Mouse (Mus musculus) myocyte (in vitro differentiated cells): ENCODE results near the gene Hist1h2ak. TPM values are rescaled to one million over a fixed set of nuclear protein-coding genes. Genes with fewer than 3 reads are reported as not detected.
"Not testable (repeated sequence)": the region's sequence is repeated elsewhere in the genome, so short reads cannot be mapped to it uniquely, and the experiment has no call there.

Experiments used
- H3K27me3 ChIP-seq: one replicate; pipeline ENCODE4 v1.6.1; 2011; ENCODE audit not compliant: control insufficient read depth, insufficient read depth, insufficient read length
- H3K36me3 ChIP-seq: one replicate; pipeline ENCODE4 v1.6.1; 2011; ENCODE audit not compliant: control insufficient read depth, insufficient read depth
- H3K4me2 ChIP-seq: one replicate; pipeline ENCODE4 v1.6.1; 2011; ENCODE audit warnings: low read depth, control low read depth
- H3K4me3 ChIP-seq: one replicate; pipeline ENCODE4 v1.5.1; 2011; ENCODE audit warnings: mild to moderate bottlenecking, control low read depth, moderate library complexity
- H3K79me2 ChIP-seq: one replicate; pipeline ENCODE4 v1.6.1; 2011; ENCODE audit not compliant: control insufficient read depth, insufficient read depth
- H3ac ChIP-seq: one replicate; pipeline ENCODE4 v1.6.1; 2011; ENCODE audit not compliant: control insufficient read depth, insufficient read length
- CEBPB ChIP-seq: IDR thresholded peaks from 2 replicates; pipeline ENCODE4 v1.6.1; 2011; ENCODE audit warnings: mild to moderate bottlenecking, moderate library complexity; ENCODE audit not compliant: poor library complexity, insufficient read depth, severe bottlenecking
- E2F4 ChIP-seq: IDR thresholded peaks from one replicate; pipeline ENCODE4 v1.6.1; 2011; ENCODE audit warnings: mild to moderate bottlenecking, control low read depth, moderate library complexity; ENCODE audit not compliant: insufficient read depth
- MAX ChIP-seq: IDR thresholded peaks from one replicate; pipeline ENCODE4 v1.6.1; 2011; ENCODE audit warnings: low read depth, mild to moderate bottlenecking, control low read depth
- MYOD1 ChIP-seq, 3 experiments: IDR thresholded peaks; one replicate each; pipeline ENCODE4 v1.6.1; 2011; ENCODE audit warnings: control low read depth in 2 of 3, low read depth in 2 of 3, mild to moderate bottlenecking in 2 of 3, moderate library complexity in 1 of 3; ENCODE audit not compliant: insufficient read length in 2 of 3, control insufficient read depth in 1 of 3
- MYOG ChIP-seq, 3 experiments: IDR thresholded peaks; one replicate each; pipeline ENCODE4 v1.6.1; 2011; ENCODE audit warnings: control low read depth in 2 of 3, low read depth in 2 of 3, mild to moderate bottlenecking in 2 of 3; ENCODE audit not compliant: insufficient read length in 2 of 3, control insufficient read depth in 1 of 3, insufficient read depth in 1 of 3
- POLR2A ChIP-seq: IDR thresholded peaks from one replicate; pipeline ENCODE4 v1.6.1; 2011; ENCODE audit warnings: low read depth, mild to moderate bottlenecking, control low read depth, moderate library complexity; ENCODE audit not compliant: insufficient read length
- POLR2AphosphoS2 ChIP-seq: IDR thresholded peaks from one replicate; pipeline ENCODE4 v1.6.1; 2011; ENCODE audit warnings: low read depth, control low read depth; ENCODE audit not compliant: insufficient read length
- REST ChIP-seq: IDR thresholded peaks from one replicate; pipeline ENCODE4 v1.6.1; 2011; ENCODE audit warnings: mild to moderate bottlenecking, control low read depth, moderate library complexity; ENCODE audit not compliant: insufficient read depth, insufficient read length
- SRF ChIP-seq: IDR thresholded peaks from one replicate; pipeline ENCODE4 v1.6.1; 2011; ENCODE audit warnings: low read depth; ENCODE audit not compliant: control insufficient read depth, insufficient read length
- TCF12 ChIP-seq: IDR thresholded peaks from one replicate; pipeline ENCODE4 v1.6.1; 2011; ENCODE audit warnings: mild to moderate bottlenecking, control low read depth; ENCODE audit not compliant: poor library complexity, insufficient read depth, severe bottlenecking
- TCF3 ChIP-seq: IDR thresholded peaks from one replicate; pipeline ENCODE4 v1.6.1; 2011; ENCODE audit warnings: low read depth, control low read depth; ENCODE audit not compliant: insufficient read length
- USF1 ChIP-seq: IDR thresholded peaks from one replicate; pipeline ENCODE4 v1.6.1; 2011; ENCODE audit warnings: low read depth, mild to moderate bottlenecking, control low read depth, moderate library complexity
- polyA plus RNA-seq: library from polyadenylated mRNA; unstranded; fragments of >200 nt; fragmentation: generic; extraction: Trizol; gene quantifications from one replicate; pipeline ENCODE4 v1.2.1, GENCODE M21; 2012; ENCODE audit warnings: missing spikeins

The Hist1h2ak gene
- polyA plus RNA-seq, 1 experiment: 2.3 TPM

DNA sequence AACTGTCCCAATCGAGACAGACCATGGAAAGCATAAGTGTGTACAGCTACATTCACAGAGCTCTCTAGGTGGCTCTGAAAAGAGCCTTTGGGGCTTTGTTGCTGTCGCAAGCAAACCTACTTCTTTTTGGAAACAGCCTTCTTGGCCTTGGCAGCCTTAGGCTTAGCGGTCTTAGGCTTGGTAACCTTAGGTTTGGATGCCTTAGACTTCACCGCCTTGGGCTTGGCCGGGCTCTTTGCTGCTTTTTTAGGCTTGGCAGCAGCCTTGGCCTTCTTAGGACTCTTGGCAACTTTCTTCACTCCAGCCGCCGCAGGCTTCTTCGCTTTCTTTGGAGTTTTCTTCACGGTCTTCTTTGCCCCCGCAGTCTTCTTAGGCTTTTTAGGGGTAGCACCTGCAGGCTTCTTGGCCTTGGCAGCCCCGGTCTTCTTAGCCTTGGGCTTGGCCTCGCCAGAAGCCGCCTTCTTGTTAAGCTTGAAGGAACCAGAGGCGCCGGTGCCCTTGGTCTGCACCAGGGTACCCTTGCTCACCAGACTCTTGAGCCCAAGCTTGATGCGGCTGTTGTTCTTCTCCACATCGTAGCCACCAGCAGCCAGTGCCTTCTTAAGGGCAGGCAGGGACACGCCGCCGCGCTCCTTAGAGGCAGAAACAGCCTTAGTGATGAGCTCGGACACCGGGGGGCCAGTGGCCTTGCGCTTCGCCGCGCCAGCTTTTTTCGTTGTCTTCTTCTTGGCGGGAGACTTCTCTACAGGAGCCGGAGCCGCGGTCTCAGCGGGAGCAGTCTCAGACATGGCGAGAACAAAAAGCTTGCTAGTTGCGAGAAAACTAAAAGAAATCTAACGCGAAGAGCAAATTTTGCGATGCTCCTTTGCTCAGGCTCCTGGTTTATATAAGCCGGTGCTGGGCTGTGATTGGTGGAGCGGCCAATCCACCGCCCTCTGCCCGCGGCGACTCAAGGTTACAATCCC lies 26.4 kb upstream of the Hist1h2ak start, which contains the start of gene Hist1h1b:
Gene Hist1h1b, minus strand, starts transcription at position 859 of the 965 bp plus-strand sequence.
- Histone ChIP-seq H3K4me3 (peak within 1 kb of the TSS; percentile 58), H3K27me3 (no peaks in the 10 kb centered on the region), H3ac (peak within 1 kb of the TSS; percentile 30), H3K4me2 (peak within 1 kb of the TSS; percentile 95), H3K36me3 (no peaks in the 10 kb centered on the region), H3K79me2 (no peaks in the 10 kb centered on the region)
- TF ChIP-seq POLR2AphosphoS2 (peak; percentile 99), SRF (no peak), POLR2A (peak; percentile 99)

DNA sequence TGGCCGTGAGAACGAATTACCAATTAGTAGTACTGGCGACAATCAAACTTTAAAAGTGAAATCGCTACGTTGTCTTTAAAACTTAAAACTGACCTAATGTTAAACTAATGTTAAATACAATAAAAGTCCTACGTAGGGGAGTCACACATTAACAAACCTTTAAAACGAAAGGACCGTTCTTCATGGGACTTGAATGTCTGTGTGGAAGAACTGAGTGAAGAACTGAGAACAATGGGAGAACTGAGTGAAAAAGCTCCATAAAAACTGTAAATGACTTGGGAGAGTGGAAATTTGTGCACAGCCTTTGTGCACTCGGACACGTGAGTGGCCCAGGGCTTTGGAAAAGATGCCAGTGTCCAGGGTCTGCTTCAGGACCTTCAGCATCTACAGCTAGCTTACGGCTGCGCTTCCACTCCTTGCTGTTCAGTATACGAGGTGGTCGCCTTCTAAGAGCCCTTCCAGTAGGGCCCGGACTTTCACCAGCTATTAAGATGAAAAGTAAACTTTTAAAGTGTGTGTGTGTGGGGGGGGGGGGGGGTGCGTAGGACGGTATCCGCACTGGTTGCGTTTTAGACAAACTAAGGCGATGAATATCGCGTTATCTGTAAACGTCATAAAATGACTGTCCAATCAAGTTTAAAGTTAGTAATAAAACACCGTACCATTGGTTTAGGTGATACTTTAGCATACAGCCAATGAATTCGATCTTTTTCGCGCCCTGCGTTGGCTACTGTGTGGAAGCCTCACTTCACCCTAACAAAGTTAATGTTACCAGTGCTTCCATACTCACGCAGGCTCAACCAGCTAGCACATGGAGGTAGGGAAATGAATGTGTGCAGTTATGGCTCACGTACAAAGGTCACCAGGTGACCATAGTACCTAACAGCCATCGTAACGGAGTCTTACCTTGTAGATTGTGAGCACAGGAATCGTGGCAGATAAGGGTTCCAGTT lies 25.5 kb upstream of the Hist1h2ak start:
- Histone ChIP-seq H3K27me3 (no peaks in the 10 kb centered on the region), H3K79me2 (no peaks in the 10 kb centered on the region), H3K4me2 (peak overlapping the region; percentile 95), H3K4me3 (peak overlapping the region; percentile 58), H3ac (peak overlapping the region; percentile 30), H3K36me3 (peaks cover 2% of the 10 kb centered on the region)
- TF ChIP-seq E2F4: peak; percentile 92
- peak; percentile 93 for TF ChIP-seq POLR2A
- TF ChIP-seq USF1: no peak
- no peak for TF ChIP-seq SRF
- TF ChIP-seq POLR2AphosphoS2: peak; percentile 98

DNA sequence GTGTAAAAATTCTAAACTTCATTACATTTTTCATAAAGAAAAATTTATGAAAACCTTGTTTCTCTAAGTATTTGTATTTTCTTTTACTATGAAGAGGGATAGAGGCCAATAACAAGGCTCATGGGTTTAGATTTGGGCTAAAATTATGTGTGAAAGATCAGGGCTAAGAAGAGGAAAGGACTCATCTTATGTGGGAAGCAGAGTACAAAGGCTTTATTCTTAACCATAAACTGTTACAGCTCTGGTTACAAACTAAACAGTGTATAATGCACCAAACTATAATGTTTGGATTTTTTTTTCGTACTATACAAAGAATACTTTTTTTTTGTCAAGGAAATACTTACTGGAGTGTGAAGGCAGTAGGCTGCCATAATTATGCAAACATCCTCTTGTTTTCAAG lies 2.1 kb upstream of the Hist1h2ak start:
- no peak for TF ChIP-seq E2F4
- TF ChIP-seq REST: no peak
- no peak for TF ChIP-seq POLR2AphosphoS2
- TF ChIP-seq MAX: no peak
- TF ChIP-seq POLR2A: no peak
- no peak for TF ChIP-seq SRF
- TF ChIP-seq TCF12: no peak
- no peak for TF ChIP-seq MYOD1 (IDR thresholded peaks at IDR 0.05; ENCODE audit: control insufficient read depth in 1 of 3, insufficient read length in 2 of 3, low read depth in 2 of 3)
- no peak for TF ChIP-seq TCF3
- TF ChIP-seq CEBPB: no peak
- TF ChIP-seq MYOG (IDR thresholded peaks at IDR 0.05; ENCODE audit: control insufficient read depth in 1 of 3, insufficient read depth in 1 of 3, insufficient read length in 2 of 3, low read depth in 2 of 3): no peak
- no peak for TF ChIP-seq USF1
- Histone ChIP-seq H3K27me3 (no peaks in the 10 kb centered on the region), H3K4me3 (peak overlapping the region; percentile 24), H3K4me2 (peak overlapping the region; percentile 71), H3ac (no peak overlapping the region), H3K79me2 (no peaks in the 10 kb centered on the region), H3K36me3 (no peaks in the 10 kb centered on the region)

DNA sequence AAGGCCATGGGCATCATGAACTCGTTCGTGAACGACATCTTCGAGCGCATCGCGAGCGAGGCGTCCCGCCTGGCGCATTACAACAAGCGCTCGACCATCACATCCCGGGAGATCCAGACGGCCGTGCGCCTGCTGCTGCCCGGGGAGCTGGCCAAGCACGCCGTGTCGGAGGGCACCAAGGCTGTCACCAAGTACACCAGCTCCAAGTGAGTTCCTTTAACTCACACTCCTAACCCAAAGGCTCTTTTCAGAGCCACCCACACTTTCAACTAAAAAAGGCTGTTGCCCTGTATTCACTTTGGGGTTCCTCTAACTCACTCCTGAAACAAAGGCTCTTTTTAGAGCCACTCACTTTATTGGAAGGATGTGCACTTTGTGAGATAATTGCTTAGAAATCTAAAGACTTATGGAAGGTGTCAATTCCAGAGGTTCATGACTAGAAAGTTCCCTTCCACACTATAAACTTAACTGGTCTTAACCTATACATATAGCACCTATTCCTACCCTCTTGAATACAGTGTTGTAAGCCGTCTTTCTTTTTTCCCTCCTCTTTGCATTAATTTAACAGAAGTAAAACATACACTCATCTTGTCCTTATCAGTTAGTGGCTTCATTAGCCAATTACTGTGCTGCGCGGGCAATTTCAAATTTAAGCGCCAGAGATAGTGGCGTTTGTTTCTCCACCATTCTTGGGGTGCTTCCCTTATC lies 821 bp upstream of the Hist1h2ak start:
- Histone ChIP-seq H3K4me2 (peak overlapping the region; percentile 71), H3K4me3 (peak overlapping the region; percentile 24)
- not testable (repeated sequence) for H3ac ChIP-seq, H3K36me3 ChIP-seq, H3K79me2 ChIP-seq, H3K27me3 ChIP-seq
- TF ChIP-seq POLR2AphosphoS2 (peak; percentile 67), E2F4 (peak; percentile 93)

DNA sequence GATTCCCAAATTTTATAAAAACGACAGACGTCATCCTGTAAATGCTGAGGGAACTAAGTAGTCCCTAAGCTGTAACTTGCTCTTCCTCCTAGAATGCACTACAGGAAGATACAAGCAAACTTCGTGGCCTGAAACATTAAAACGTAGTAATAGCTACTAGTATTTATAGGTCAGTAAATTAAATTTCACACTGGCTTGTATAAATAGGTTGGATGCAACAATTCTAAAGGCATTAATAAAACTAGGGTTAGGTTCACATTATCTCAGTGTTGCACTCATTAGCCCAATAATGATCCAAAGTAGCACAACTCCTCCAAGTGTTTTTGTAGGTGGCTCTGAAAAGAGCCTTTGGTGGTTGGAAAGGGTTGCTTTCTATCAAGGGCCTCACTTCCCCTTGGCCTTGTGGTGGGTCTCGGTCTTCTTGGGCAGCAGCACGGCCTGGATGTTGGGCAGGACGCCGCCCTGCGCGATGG lies 540 bp downstream of the Hist1h2ak start:
- H3K36me3 ChIP-seq: no peaks in the 10 kb centered on the region
- H3K4me2 ChIP-seq: peak overlapping the region; percentile 74
- no peaks in the 10 kb centered on the region for H3K27me3 ChIP-seq
- H3K4me3 ChIP-seq: peak overlapping the region; percentile 24
- no peak overlapping the region for H3ac ChIP-seq
- H3K79me2 ChIP-seq: peaks cover 16% of the 10 kb centered on the region
- TF ChIP-seq USF1: no peak
- no peak for TF ChIP-seq CEBPB
- TF ChIP-seq MAX: no peak
- TF ChIP-seq TCF12: no peak
- no peak for TF ChIP-seq POLR2A
